Mouse (Mus musculus) hindbrain, embryonic 12.5 days (tissue): ENCODE measurements around the gene Gm45713. TPM values are rescaled to one million over a fixed set of nuclear protein-coding genes. Genes with fewer than 3 reads are reported as not detected.
"Not testable (repeated sequence)": the region's sequence is repeated elsewhere in the genome, so short reads cannot be mapped to it uniquely, and the experiment has no call there.

Experiments
- ATAC-seq: fragments of 200-750 bp; cut with Nextera tagmentation; 2 replicates; pipeline ENCODE4 v1.8.0; 2017; ENCODE audit warnings: moderate TSS enrichment; ENCODE audit not compliant: low FRiP score
- H3K27ac ChIP-seq: fragments of 300-500 bp; sonication (generic); 2 replicates; pipeline ENCODE4 v1.5.1; 2016; ENCODE audit warnings: mild to moderate bottlenecking
- H3K27me3 ChIP-seq: fragments of 300-500 bp; sonication (generic); 2 replicates; pipeline ENCODE4 v1.6.1; 2016; ENCODE audit warnings: mild to moderate bottlenecking
- H3K36me3 ChIP-seq: fragments of 300-500 bp; sonication (generic); 2 replicates; pipeline ENCODE4 v1.6.1; 2016; ENCODE audit warnings: mild to moderate bottlenecking
- H3K4me1 ChIP-seq: fragments of 300-500 bp; sonication (generic); 2 replicates; pipeline ENCODE4 v1.6.1; 2016
- H3K4me2 ChIP-seq: fragments of 300-500 bp; sonication (generic); replicated peaks from 2 replicates; pipeline ENCODE4 v1.6.1; 2016; ENCODE audit warnings: mild to moderate bottlenecking
- H3K4me3 ChIP-seq: fragments of 300-500 bp; sonication (generic); 2 replicates; pipeline ENCODE4 v1.5.1; 2016; ENCODE audit warnings: mild to moderate bottlenecking
- H3K9ac ChIP-seq: fragments of 300-500 bp; sonication (generic); 2 replicates; pipeline ENCODE4 v1.6.1; 2016; ENCODE audit warnings: mild to moderate bottlenecking, moderate library complexity
- H3K9me3 ChIP-seq: fragments of 300-500 bp; sonication (generic); replicated peaks from 2 replicates; pipeline ENCODE4 v1.6.1; 2016; ENCODE audit warnings: mild to moderate bottlenecking
- WGBS: fragments of 180-500 bp; shearing (Covaris S2); methylation state at CpG from one replicate; pipeline ENCODE4 v1.1.7; 2016; 5-methylcytosine and 5-hydroxymethylcytosine counted together
- polyA plus RNA-seq: library from polyadenylated mRNA; unstranded; fragments of >200 nt; fragmentation: Nextera tagmentation; extraction: Ambion mirVana; gene quantifications from 2 replicates; pipeline ENCODE4 v1.2.1, GENCODE M21; 2016

Gm45713 gene
- polyA plus RNA-seq, 1 experiment from 2014 or later: not detected

DNA sequence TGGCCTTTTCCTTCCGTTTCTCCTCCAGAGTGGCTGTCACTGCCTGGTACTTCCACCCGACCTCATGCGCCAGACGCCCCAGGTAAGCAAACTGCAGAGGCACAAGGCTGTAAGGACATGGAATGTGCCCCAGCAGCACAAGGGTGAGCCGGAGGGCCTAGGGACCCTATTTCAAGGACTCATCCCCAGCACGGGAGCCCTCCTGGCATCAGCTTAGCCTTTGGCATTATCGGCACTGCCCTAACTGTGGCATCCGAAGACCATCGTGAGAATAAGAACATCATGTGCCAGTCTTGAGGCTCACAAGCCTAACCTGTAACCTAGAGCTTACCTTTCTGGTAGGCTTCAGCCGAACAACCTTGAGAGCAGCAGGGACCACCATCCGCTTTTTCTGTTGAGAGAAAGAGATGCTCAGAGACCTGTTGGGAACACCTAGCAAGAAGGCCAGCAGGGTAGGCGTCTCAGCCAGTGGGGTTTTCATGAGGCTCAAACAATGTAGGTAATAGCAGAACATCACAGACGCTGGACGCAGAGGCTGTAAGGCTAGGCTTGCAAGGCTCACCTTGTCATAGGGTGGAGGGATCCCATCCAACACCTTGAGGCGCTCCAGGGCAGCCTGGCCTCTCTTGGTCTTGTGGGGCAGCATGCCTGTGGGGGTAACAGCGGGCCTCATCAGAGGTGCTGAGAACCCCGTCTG, 9.7 kb downstream of the Gm45713 start:
- peak overlapping the region; percentile 88 for H3K27ac ChIP-seq
- no peak for ATAC-seq
- peak overlapping the region; percentile 98 for H3K9ac ChIP-seq
- no peaks in the 10 kb centered on the region for H3K27me3 ChIP-seq
- H3K4me2 ChIP-seq: peak overlapping the region; percentile 97
- no peaks in the 10 kb centered on the region for H3K9me3 ChIP-seq
- peaks cover 42% of the 10 kb centered on the region for H3K36me3 ChIP-seq
- peaks cover 51% of the 10 kb centered on the region for H3K4me1 ChIP-seq
- whole genome bisulfite sequencing: 77% methylated on average over 17 of the region's 17 CpGs
- H3K4me3 ChIP-seq: peak overlapping the region; percentile 87

DNA sequence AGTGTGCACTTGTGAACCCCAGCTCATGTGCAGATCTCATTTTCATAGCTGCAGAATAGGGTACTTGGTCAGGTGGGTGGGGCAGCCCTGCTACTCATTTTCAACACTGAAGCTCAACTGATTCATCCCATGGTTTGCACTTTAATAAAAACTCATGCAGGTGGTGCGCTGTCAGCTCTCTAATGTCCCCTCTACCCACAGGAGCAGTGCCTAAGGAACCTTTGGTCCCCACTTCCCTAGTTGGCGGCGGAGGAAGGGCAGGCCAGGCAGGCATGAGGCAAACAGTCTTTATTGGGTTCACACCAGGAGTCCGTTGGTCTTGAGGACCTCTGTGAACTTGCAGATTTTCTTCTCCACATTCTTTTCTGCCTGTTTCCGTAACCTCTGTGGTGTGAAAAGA, 10.4 kb downstream of the Gm45713 start:
- H3K27me3 ChIP-seq: not testable (repeated sequence)
- peaks cover 48% of the 10 kb centered on the region for H3K36me3 ChIP-seq

DNA sequence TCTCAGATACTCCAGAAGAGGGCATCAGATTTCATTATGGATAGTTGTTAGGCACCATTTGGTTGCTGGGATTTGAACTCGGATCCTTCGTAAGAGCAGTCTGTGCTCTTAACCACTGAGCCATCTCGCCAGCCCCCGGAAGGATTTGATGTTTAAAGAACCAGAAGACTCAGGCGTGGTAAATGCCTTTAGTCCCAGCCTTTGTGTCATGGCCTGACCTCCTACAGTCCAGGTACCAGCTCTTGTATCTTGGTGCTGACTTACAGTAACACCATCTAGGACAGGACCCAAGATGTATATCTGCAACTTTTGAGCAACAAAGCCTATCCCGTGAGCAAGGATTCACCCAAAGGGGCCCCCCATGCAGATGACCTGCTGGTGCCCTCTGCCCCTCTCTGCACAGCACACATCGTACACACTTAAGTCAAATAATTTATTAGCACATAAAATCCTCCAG, 10.9 kb downstream of the Gm45713 start:
- Histone ChIP-seq H3K9ac (peak overlapping the region; percentile 6; the same call in 1 of the 2 replicates), H3K4me1 (peaks cover 50% of the 10 kb centered on the region), H3K4me2 (peak overlapping the region; percentile 44), H3K27ac (peak overlapping the region; percentile 77), H3K9me3 (no peaks in the 10 kb centered on the region), H3K27me3 (no peaks in the 10 kb centered on the region), H3K4me3 (peak overlapping the region; percentile 90; the same call in 1 of the 2 replicates), H3K36me3 (peaks cover 53% of the 10 kb centered on the region)
- WGBS: 21% methylated on average over 7 of the region's 7 CpGs
- ATAC-seq: no peak

More for the DNA sequence above, 10.4 kb downstream of the Gm45713 start:
- not testable (repeated sequence) for H3K9me3 ChIP-seq, H3K4me3 ChIP-seq, H3K9ac ChIP-seq, ATAC-seq
- Histone ChIP-seq H3K4me2 (peak overlapping the region; percentile 44; the same call in 1 of the 2 replicates), H3K4me1 (peaks cover 52% of the 10 kb centered on the region), H3K27ac (peak overlapping the region; percentile 77; the same call in 1 of the 2 replicates)
- WGBS: 52% methylated on average over 5 of the region's 5 CpGs

DNA sequence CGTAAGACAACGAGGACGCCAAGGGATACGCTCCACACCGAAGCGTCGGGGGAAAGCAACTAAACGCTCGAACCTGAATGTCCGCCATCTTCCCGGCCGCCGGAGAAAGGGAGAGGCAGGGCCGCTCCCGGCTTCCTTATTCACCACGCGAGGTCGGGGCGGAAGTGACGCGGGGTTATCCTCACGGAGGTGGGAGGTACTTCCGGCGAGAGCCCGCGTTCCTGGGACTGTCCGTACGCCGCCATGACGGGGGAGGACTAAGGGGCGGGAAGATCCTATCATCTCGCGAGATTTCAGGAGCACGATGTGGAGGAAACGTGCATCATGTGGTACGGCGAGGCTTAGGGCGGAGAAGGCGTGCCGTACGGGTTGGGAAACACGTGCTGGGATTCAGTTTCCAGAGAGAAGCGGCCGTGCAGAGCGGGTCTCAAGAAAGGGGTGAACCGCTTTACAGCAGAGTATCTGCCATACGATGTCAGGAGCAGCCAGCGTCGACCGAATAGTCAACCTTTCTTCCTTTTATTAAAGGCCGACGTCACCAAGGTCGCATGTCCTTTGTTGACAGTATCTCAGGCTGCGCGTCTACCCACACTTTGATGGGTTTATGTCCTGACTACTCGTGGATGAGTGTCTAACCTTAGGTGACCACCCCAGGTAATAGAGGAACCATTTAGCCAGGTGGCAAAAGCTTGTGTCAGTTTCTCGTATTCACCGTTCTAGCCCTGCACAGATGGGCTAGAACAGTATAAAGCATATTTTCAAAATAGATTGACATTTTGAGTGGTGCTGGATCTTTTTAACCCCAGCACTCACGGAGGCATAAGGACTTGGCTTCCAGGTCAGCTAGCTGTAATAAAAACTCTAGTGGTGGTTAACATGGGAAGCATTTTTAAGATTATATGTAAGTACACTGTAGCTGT, 11.5 kb downstream of the Gm45713 start, which contains the start of gene Rps11:
Gene Rps11, minus strand, starts transcription at position 216 of the 920 bp plus-strand sequence.
- peaks cover 60% of the 10 kb centered on the region for H3K36me3 ChIP-seq
- H3K9ac ChIP-seq: peak within 1 kb of the TSS; percentile 98
- ATAC-seq: peak; percentile 87
- H3K9me3 ChIP-seq: no peaks in the 10 kb centered on the region
- peak within 1 kb of the TSS; percentile 83 for H3K27ac ChIP-seq
- peak within 1 kb of the TSS; percentile 90 for H3K4me2 ChIP-seq
- no peaks in the 10 kb centered on the region for H3K27me3 ChIP-seq
- H3K4me1 ChIP-seq: peaks cover 45% of the 10 kb centered on the region
- WGBS: 2% methylated on average over 59 of the region's 59 CpGs
- H3K4me3 ChIP-seq: peak within 1 kb of the TSS; percentile 90

DNA sequence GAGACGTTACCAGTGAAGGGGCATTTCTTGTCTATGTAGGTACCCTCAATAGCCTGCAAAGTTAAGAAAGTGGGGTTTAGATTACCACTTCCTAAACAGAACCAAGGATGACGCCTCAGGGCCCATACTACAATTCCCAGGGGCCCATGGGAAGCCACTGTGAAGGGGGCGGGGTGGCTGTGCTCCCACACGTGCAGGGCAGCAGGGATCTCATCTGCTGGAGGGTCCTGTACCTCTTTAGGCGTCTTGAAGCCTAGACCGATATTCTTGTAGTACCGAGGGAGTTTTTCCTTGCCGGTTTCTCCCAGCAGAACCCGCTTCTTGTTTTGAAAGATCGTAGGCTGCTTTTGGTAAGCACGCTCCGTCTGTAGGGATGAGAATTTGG, 12.9 kb downstream of the Gm45713 start:
- Histone ChIP-seq H3K36me3 (peaks cover 71% of the 10 kb centered on the region), H3K9me3 (no peaks in the 10 kb centered on the region), H3K27ac (0 out of 2 replicates have a peak overlapping the region, but pooled peaks have one; percentile 83), H3K4me1 (peaks cover 43% of the 10 kb centered on the region), H3K9ac (peak overlapping the region; percentile 98), H3K4me2 (peak overlapping the region; percentile 90), H3K4me3 (peak overlapping the region; percentile 90), H3K27me3 (no peaks in the 10 kb centered on the region)
- ATAC-seq: no peak
- WGBS: 26% methylated on average over 12 of the region's 12 CpGs

DNA sequence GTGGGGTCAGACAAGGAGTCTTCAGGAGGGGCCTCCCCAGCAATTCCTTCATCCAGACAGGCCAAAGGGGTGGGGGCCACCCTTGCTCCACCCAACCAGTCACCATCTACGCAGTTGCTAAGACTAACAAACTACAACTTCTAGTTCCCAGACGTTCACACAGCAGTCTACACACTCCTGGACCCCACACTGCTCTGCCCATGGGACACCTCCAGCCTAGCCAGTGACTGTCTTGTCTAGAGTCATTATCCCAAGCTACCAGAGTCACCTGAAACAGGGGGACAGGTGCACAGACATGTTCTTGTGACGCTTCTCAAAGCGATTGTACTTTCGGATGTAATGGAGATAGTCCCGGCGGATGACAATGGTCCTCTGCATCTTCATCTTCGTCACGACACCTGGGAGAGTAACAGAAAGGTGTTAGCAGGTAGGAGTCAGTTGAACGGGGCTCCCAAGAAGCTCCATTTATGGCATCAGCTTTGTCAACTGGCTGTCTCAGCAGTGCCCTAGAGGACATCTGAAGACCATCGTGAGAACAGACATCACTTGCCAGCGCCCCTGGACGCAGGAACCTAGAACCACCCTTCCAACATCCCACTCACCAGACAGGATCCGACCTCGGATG, 13.4 kb downstream of the Gm45713 start:
- Histone ChIP-seq H3K9ac (peak overlapping the region; percentile 98), H3K27me3 (no peaks in the 10 kb centered on the region), H3K9me3 (no peaks in the 10 kb centered on the region), H3K4me3 (peak overlapping the region; percentile 90), H3K27ac (no peak overlapping the region), H3K4me2 (peak overlapping the region; percentile 90), H3K36me3 (peaks cover 74% of the 10 kb centered on the region), H3K4me1 (peaks cover 41% of the 10 kb centered on the region)
- WGBS: 89% methylated on average over 15 of the region's 15 CpGs
- no peak for ATAC-seq

DNA sequence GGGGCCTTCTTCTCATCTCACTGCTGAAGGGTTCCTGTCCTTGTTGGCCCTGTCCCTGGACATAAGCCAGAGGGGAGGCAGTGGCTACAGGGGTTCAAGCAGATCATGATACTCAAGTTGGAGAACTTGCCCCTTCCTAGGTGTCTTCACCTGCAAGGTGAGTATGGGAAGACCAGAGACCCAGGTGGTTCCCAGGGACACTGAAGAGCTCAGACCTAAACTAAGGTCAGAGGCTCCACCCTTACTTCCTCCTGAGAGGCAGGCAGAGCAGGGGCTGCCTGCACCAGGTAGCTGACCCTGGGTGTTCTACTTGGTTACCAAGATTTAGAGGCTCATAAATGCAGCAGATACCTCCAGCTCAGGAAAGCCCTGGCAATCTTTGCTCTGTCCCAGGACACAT, 14.1 kb downstream of the Gm45713 start:
- H3K4me1 ChIP-seq: peaks cover 33% of the 10 kb centered on the region
- peaks cover 72% of the 10 kb centered on the region for H3K36me3 ChIP-seq
- no peak overlapping the region for H3K27ac ChIP-seq
- no peak for ATAC-seq
- H3K27me3 ChIP-seq: no peaks in the 10 kb centered on the region
- peak overlapping the region; percentile 33; the same call in 1 of the 2 replicates for H3K9ac ChIP-seq
- H3K4me3 ChIP-seq: no peak overlapping the region
- no peak overlapping the region for H3K4me2 ChIP-seq
- no peaks in the 10 kb centered on the region for H3K9me3 ChIP-seq

DNA sequence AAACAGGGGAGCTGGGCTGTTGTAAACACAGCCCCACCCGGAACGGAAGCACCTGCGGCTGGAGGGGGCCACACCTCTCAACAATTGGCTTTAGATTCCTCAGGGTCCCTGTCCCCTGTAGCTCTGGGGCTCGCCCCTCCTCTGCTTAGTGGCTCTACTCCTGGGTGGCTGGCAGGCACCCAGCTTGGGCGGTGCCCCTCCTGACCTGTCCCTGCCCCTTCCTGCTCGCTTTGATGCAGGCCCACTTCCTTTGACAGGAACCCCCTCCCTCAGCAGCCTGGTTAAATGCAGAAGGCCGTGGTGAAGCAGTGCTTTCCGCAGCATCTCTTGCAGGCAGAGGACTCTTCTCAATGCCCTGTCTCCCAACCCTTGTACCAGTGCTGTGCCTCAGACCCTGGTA, 14.6 kb downstream of the Gm45713 start:
- Histone ChIP-seq H3K4me2 (no peak overlapping the region), H3K9me3 (no peaks in the 10 kb centered on the region), H3K36me3 (peaks cover 66% of the 10 kb centered on the region), H3K27ac (no peak overlapping the region), H3K4me1 (peaks cover 28% of the 10 kb centered on the region), H3K4me3 (no peak overlapping the region), H3K27me3 (no peaks in the 10 kb centered on the region), H3K9ac (peak overlapping the region; percentile 33; the same call in 1 of the 2 replicates)
- ATAC-seq: no peak
- 81% methylated on average over 8 of the region's 8 CpGs for WGBS

DNA sequence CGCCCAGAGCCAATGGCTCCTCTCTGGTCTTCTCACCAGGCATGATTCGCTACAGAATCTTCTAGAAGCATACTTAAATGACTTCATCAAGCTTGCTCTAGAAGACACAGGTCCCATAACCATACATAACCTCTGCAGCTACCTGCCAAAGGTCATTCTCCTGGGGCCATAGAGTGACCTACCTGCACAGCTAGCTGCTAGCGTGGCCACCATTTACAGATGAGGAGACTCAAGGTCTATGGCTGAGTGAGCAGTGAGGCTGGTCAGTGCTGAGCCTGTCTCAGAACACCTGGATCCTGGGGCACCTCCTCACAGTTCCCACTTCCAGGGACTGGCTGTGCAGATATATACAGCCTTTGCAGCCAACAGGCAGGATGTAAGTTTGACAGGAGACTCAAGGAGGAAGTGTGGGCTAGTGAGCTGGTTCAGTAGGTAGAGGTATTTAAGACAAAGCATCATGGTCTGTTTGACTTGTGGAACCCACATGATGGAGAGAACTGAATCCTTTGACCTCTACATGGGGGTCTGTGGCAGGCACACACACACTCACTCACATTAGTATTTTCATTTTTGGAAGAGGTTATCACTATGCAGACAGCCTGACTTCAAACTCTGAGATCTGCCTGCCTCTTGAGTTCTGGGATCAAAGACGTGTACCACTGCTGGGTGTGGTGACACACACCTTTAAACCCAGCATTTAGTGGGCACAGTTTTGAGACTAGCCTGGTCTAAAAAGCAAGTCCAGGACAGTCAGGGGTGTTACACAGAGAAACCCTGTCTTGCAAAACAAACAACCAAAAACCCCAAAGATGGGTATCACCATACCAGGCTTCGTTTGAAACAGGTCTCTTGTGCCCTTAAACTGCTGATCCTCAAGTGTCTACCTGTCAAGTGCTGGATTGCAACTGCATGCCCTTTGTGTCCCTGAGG, 16.0 kb downstream of the Gm45713 start:
- Histone ChIP-seq H3K9ac (no peak overlapping the region), H3K9me3 (no peaks in the 10 kb centered on the region), H3K4me3 (no peak overlapping the region), H3K27me3 (no peaks in the 10 kb centered on the region), H3K27ac (no peak overlapping the region), H3K36me3 (peaks cover 52% of the 10 kb centered on the region), H3K4me1 (peaks cover 23% of the 10 kb centered on the region), H3K4me2 (no peak overlapping the region)
- ATAC-seq: no peak
- WGBS: 80% methylated on average over 5 of the region's 5 CpGs

DNA sequence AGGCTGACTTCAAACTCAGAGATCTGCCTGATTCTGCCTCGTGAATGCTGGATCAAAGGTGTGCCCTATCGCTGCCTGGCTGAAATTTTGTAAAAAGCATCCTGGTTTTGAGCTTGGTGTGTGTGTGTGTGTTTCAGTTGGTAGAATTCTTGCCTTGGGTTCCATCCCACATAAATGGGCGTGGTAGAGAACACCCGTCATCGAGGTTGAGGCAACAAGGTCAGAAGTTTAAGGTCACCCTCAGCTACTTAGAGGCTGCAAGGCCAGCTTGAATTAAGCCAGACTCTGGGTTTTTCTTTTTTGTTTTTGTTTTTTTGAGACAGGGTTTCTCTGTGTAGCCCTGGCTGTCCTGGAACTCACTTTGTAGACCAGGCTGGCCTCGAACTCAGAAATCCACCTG, 17.7 kb downstream of the Gm45713 start:
- H3K36me3 ChIP-seq: peaks cover 51% of the 10 kb centered on the region
- no peak overlapping the region for H3K9ac ChIP-seq
- no peaks in the 10 kb centered on the region for H3K27me3 ChIP-seq
- peaks cover 18% of the 10 kb centered on the region for H3K4me1 ChIP-seq
- no peak overlapping the region for H3K27ac ChIP-seq
- H3K4me2 ChIP-seq: no peak overlapping the region
- ATAC-seq: no peak
- H3K4me3 ChIP-seq: no peak overlapping the region
- H3K9me3 ChIP-seq: no peaks in the 10 kb centered on the region
- 86% methylated on average over 6 of the region's 6 CpGs for WGBS

DNA sequence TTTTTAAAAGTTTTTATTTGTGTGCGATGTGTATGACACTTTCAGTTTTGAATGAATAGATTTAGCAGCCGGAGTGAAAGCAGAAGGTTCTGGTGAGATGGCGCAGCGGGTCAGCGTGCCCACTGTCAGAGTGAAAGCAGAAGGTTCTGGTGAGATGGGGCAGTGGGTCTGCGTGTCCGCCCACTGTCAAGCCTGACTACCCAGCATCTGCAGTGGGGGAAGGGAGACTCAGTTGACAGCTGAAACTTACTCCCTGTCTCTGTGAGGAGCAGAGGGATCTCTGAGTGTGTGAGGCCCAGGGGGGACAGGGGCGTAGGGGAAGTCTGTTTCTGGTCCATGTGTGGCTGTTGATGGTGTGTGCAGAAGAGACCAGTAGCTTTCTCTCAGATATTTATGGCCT, 18.5 kb downstream of the Gm45713 start:
- Histone ChIP-seq H3K27ac (no peak overlapping the region), H3K9me3 (no peaks in the 10 kb centered on the region), H3K36me3 (peaks cover 47% of the 10 kb centered on the region), H3K4me3 (no peak overlapping the region), H3K4me1 (peaks cover 10% of the 10 kb centered on the region), H3K4me2 (no peak overlapping the region), H3K27me3 (no peaks in the 10 kb centered on the region), H3K9ac (no peak overlapping the region)
- no peak for ATAC-seq
- WGBS: 80% methylated on average over 8 of the region's 8 CpGs
